Mouse (Mus musculus): ENCODE measurements at regions not wholly inside any gene's neighbourhood (a gene's known extent, or its start where the extent isn't known, plus 50 kb on each side); places are given as distances from the start of the nearest gene placed in this dataset.
"Not testable (repeated sequence)": the region's sequence is repeated elsewhere in the genome, so short reads cannot be mapped to it uniquely, and the experiment has no call there.

- TF ChIP-seq POLR2A (IDR thresholded peaks at IDR 0.05; ENCODE audit: borderline replicate concordance, low read depth, low read length) (no peak), CTCF (IDR thresholded peaks at IDR 0.05; ENCODE audit: low read depth, low read length) (no peak)
- Histone ChIP-seq H3K4me1 (ENCODE audit: control insufficient read depth, insufficient read depth, low read length) (peaks cover 27% of the 10 kb centered on the region), H3K27ac (ENCODE audit: insufficient read depth, low read depth, low read length) (peak overlapping the region; percentile 85), H3K4me3 (ENCODE audit: insufficient read depth, low read length) (peak overlapping the region; percentile 35)
Measured at GRCm38 (mm10) chr11:71285193-71285592, 54.7 kb upstream of the Nlrp1b start.

GRCm38 (mm10) chr11:71288243-71288642, 57.7 kb upstream of the Nlrp1b start:
- H3K4me1 ChIP-seq (ENCODE audit: control insufficient read depth, insufficient read depth, low read length): peaks cover 27% of the 10 kb centered on the region
- not testable (repeated sequence) for H3K4me3 ChIP-seq (ENCODE audit: insufficient read depth, low read length)

GRCm38 (mm10) chr11:71289490-71289889, 59.0 kb upstream of the Nlrp1b start:
- H3K4me1 ChIP-seq (ENCODE audit: control insufficient read depth, insufficient read depth, low read length): peaks cover 28% of the 10 kb centered on the region
- H3K27ac ChIP-seq (ENCODE audit: insufficient read depth, low read depth, low read length): no peak overlapping the region
- no peak overlapping the region for H3K4me3 ChIP-seq (ENCODE audit: insufficient read depth, low read length)
- TF ChIP-seq POLR2A (IDR thresholded peaks at IDR 0.05; ENCODE audit: borderline replicate concordance, low read depth, low read length) (no peak), CTCF (IDR thresholded peaks at IDR 0.05; ENCODE audit: low read depth, low read length) (no peak)

More at GRCm38 (mm10) chr11:71288243-71288642, 57.7 kb upstream of the Nlrp1b start:
- not testable (repeated sequence) for H3K27ac ChIP-seq (ENCODE audit: insufficient read depth, low read depth, low read length)

GRCm38 (mm10) chr11:71299479-71299878, 68.9 kb upstream of the Nlrp1b start:
- no peak for TF ChIP-seq POLR2A (IDR thresholded peaks at IDR 0.05; ENCODE audit: borderline replicate concordance, low read depth, low read length)
- no peak for TF ChIP-seq CTCF (IDR thresholded peaks at IDR 0.05; ENCODE audit: low read depth, low read length)
- Histone ChIP-seq H3K4me3 (ENCODE audit: insufficient read depth, low read length) (no peak overlapping the region), H3K4me1 (ENCODE audit: control insufficient read depth, insufficient read depth, low read length) (0 out of 2 replicates have a peak, but pooled peaks cover 2% of the 10 kb centered on the region), H3K27ac (ENCODE audit: insufficient read depth, low read depth, low read length) (no peak overlapping the region)

GRCm38 (mm10) chr11:71323439-71323838, 92.9 kb upstream of the Nlrp1b start:
- no peak for TF ChIP-seq CTCF (IDR thresholded peaks at IDR 0.05; ENCODE audit: low read depth, low read length)
- no peak for TF ChIP-seq POLR2A (IDR thresholded peaks at IDR 0.05; ENCODE audit: borderline replicate concordance, low read depth, low read length)
- peaks cover 13% of the 10 kb centered on the region for H3K4me1 ChIP-seq (ENCODE audit: control insufficient read depth, insufficient read depth, low read length)
- H3K27ac ChIP-seq (ENCODE audit: insufficient read depth, low read depth, low read length): no peak overlapping the region
- no peak overlapping the region for H3K4me3 ChIP-seq (ENCODE audit: insufficient read depth, low read length)

GRCm38 (mm10) chr11:71337428-71337827, 106.9 kb upstream of the Nlrp1b start:
- TF ChIP-seq POLR2A (IDR thresholded peaks at IDR 0.05; ENCODE audit: borderline replicate concordance, low read depth, low read length) (no peak), CTCF (IDR thresholded peaks at IDR 0.05; ENCODE audit: low read depth, low read length) (no peak)
- Histone ChIP-seq H3K27ac (ENCODE audit: insufficient read depth, low read depth, low read length) (no peak overlapping the region), H3K4me1 (ENCODE audit: control insufficient read depth, insufficient read depth, low read length) (no peaks in the 10 kb centered on the region), H3K4me3 (ENCODE audit: insufficient read depth, low read length) (no peak overlapping the region)

- no peak overlapping the region for H3K27ac ChIP-seq (ENCODE audit: insufficient read depth, low read depth, low read length)
- TF ChIP-seq POLR2A (IDR thresholded peaks at IDR 0.05; ENCODE audit: borderline replicate concordance, low read depth, low read length): no peak
- no peak for TF ChIP-seq CTCF (IDR thresholded peaks at IDR 0.05; ENCODE audit: low read depth, low read length)
- no peaks in the 10 kb centered on the region for H3K4me1 ChIP-seq (ENCODE audit: control insufficient read depth, insufficient read depth, low read length)
- no peak overlapping the region for H3K4me3 ChIP-seq (ENCODE audit: insufficient read depth, low read length)
Measured at GRCm38 (mm10) chr11:71346024-71346423, 115.5 kb upstream of the Nlrp1b start.

- H3K27ac ChIP-seq (ENCODE audit: insufficient read depth, low read depth, low read length): no peak overlapping the region
- TF ChIP-seq POLR2A (IDR thresholded peaks at IDR 0.05; ENCODE audit: borderline replicate concordance, low read depth, low read length) (no peak), CTCF (IDR thresholded peaks at IDR 0.05; ENCODE audit: low read depth, low read length) (no peak)
- no peaks in the 10 kb centered on the region for H3K4me1 ChIP-seq (ENCODE audit: control insufficient read depth, insufficient read depth, low read length)
- no peak overlapping the region for H3K4me3 ChIP-seq (ENCODE audit: insufficient read depth, low read length)
Measured at GRCm38 (mm10) chr11:71357089-71357488, 126.6 kb upstream of the Nlrp1b start.

- no peak overlapping the region for H3K27ac ChIP-seq (ENCODE audit: insufficient read depth, low read depth, low read length)
- no peak overlapping the region for H3K4me3 ChIP-seq (ENCODE audit: insufficient read depth, low read length)
- H3K4me1 ChIP-seq (ENCODE audit: control insufficient read depth, insufficient read depth, low read length): no peaks in the 10 kb centered on the region
- no peak for TF ChIP-seq CTCF (IDR thresholded peaks at IDR 0.05; ENCODE audit: low read depth, low read length)
- TF ChIP-seq POLR2A (IDR thresholded peaks at IDR 0.05; ENCODE audit: borderline replicate concordance, low read depth, low read length): no peak
Measured at GRCm38 (mm10) chr11:71360856-71361255, 130.3 kb upstream of the Nlrp1b start.

- Histone ChIP-seq H3K4me1 (ENCODE audit: control insufficient read depth, insufficient read depth, low read length) (no peaks in the 10 kb centered on the region), H3K27ac (ENCODE audit: insufficient read depth, low read depth, low read length) (no peak overlapping the region), H3K4me3 (ENCODE audit: insufficient read depth, low read length) (no peak overlapping the region)
- no peak for TF ChIP-seq POLR2A (IDR thresholded peaks at IDR 0.05; ENCODE audit: borderline replicate concordance, low read depth, low read length)
- no peak for TF ChIP-seq CTCF (IDR thresholded peaks at IDR 0.05; ENCODE audit: low read depth, low read length)
Measured at GRCm38 (mm10) chr11:71371871-71372270, 141.3 kb upstream of the Nlrp1b start.

- Histone ChIP-seq H3K27ac (ENCODE audit: insufficient read depth, low read depth, low read length) (no peak overlapping the region), H3K4me3 (ENCODE audit: insufficient read depth, low read length) (no peak overlapping the region), H3K4me1 (ENCODE audit: control insufficient read depth, insufficient read depth, low read length) (no peaks in the 10 kb centered on the region)
- TF ChIP-seq CTCF (IDR thresholded peaks at IDR 0.05; ENCODE audit: low read depth, low read length) (no peak), POLR2A (IDR thresholded peaks at IDR 0.05; ENCODE audit: borderline replicate concordance, low read depth, low read length) (no peak)
Measured at GRCm38 (mm10) chr11:71375132-71375531, 144.6 kb upstream of the Nlrp1b start.
